Mouse (Mus musculus) cerebellum, postnatal 25 days (tissue): ENCODE data around the gene Arhgef5.

ENCODE experiments used
- DNase-seq, 2 experiments: peaks; one replicate each; pipeline ENCODE4 v3.0.0; 2021; ENCODE audit warnings: mixed read lengths in 2 of 2

Gene Arhgef5

GRCm38 (mm10) chr6:43335619-43336234 lies 70.3 kb downstream of the Arhgef5 start:
- DNase-seq = peak in 1 of 2 experiments; percentile 37

GRCm38 (mm10) chr6:43337491-43337961 lies 72.1 kb downstream of the Arhgef5 start:
- peak; percentile 75 to 85 for DNase-seq

- DNase-seq = no peak
Measured at GRCm38 (mm10) chr6:43338804-43339203, 73.4 kb downstream of the Arhgef5 start.
